Mouse (Mus musculus): ENCODE measurements around the gene Gm14327.
"Not testable (repeated sequence)": the region's sequence is repeated elsewhere in the genome, so short reads cannot be mapped to it uniquely, and the experiment has no call there.

- not testable (repeated sequence) for TF ChIP-seq CTCF (IDR thresholded peaks at IDR 0.05; ENCODE audit: low read depth, low read length); POLR2A (IDR thresholded peaks at IDR 0.05; ENCODE audit: borderline replicate concordance, low read depth, low read length)
Observed at GRCm38 (mm10) chr2:177862254-177862653, 34.6 kb upstream of the Gm14327 start.

Measured in bone marrow macrophage, adult 2 months (primary cell).